Mouse (Mus musculus) forebrain, embryonic 16.5 days (tissue): Measurements from ENCODE around the gene Dcaf4. TPM values are rescaled to one million over a fixed set of nuclear protein-coding genes. Genes with fewer than 3 reads are reported as not detected.
A peak's percentile ranks its signal among the peaks of the same experiment; 100 is the strongest.

Experiments used
- ATAC-seq: fragments of 200-750 bp; cut with Nextera tagmentation; 2 replicates; pipeline ENCODE4 v1.8.0; 2017; ENCODE audit warnings: mild to moderate bottlenecking, moderate library complexity
- H3K27ac ChIP-seq: fragments of 300-500 bp; sonication (generic); 2 replicates; pipeline ENCODE4 v1.5.1; 2014; ENCODE audit warnings: low read length, control low read depth
- H3K27me3 ChIP-seq: fragments of 300-500 bp; sonication (generic); replicated peaks from 2 replicates; pipeline ENCODE4 v1.6.1; 2014; ENCODE audit warnings: low read length; ENCODE audit not compliant: control insufficient read depth, insufficient read depth
- H3K36me3 ChIP-seq: fragments of 300-500 bp; sonication (generic); 2 replicates; pipeline ENCODE4 v1.6.1; 2014; ENCODE audit not compliant: control insufficient read depth, insufficient read depth
- H3K4me1 ChIP-seq: fragments of 300-500 bp; sonication (generic); replicated peaks from 2 replicates; pipeline ENCODE4 v1.6.1; 2014; ENCODE audit warnings: low read length; ENCODE audit not compliant: control insufficient read depth, insufficient read depth
- H3K4me2 ChIP-seq: fragments of 300-500 bp; sonication (generic); 2 replicates; pipeline ENCODE4 v1.6.1; 2014; ENCODE audit warnings: mild to moderate bottlenecking, low read length, control low read depth
- H3K4me3 ChIP-seq: fragments of 300-500 bp; sonication (generic); replicated peaks from 2 replicates; pipeline ENCODE4 v1.5.1; 2014; ENCODE audit warnings: mild to moderate bottlenecking, low read length, control low read depth
- H3K9ac ChIP-seq: fragments of 300-500 bp; sonication (generic); replicated peaks from 2 replicates; pipeline ENCODE4 v1.6.1; 2014; ENCODE audit warnings: low read depth, low read length, control low read depth
- H3K9me3 ChIP-seq: fragments of 300-500 bp; sonication (generic); 2 replicates; pipeline ENCODE4 v1.6.1; 2016; ENCODE audit warnings: low read length; ENCODE audit not compliant: control insufficient read depth
- WGBS: fragments of 180-500 bp; shearing (Covaris S2); extraction: QIAGEN DNeasy Blood & Tissue Kit; methylation state at CpG from one replicate; pipeline ENCODE4 v1.1.7; 2014; 5-methylcytosine and 5-hydroxymethylcytosine counted together
- polyA plus RNA-seq: library from polyadenylated mRNA; unstranded; fragments of >200 nt; fragmentation: Nextera tagmentation; extraction: Ambion mirVana; gene quantifications from 2 replicates; pipeline ENCODE4 v1.2.1, GENCODE M21; 2015

Dcaf4 gene
- polyA plus RNA-seq, 1 experiment from 2014 or later, result 51.1 TPM

- no peak overlapping the region for H3K27ac ChIP-seq
- no peak for ATAC-seq
- H3K9me3 ChIP-seq, result no peaks in the 10 kb centered on the region
- no peak overlapping the region for H3K9ac ChIP-seq
- H3K4me3 ChIP-seq, result no peak overlapping the region
- 0 out of 2 replicates have a peak, but pooled peaks cover 5% of the 10 kb centered on the region for H3K4me1 ChIP-seq
- WGBS, result 82% methylated on average over 6 of the region's 6 CpGs
- H3K36me3 ChIP-seq, result no peaks in the 10 kb centered on the region; the same call in 1 of the 2 replicates
- no peak overlapping the region for H3K4me2 ChIP-seq
- H3K27me3 ChIP-seq, result no peaks in the 10 kb centered on the region
Measured at GRCm38 (mm10) chr12:83527816-83528215, 7.5 kb downstream of the Dcaf4 start.

GRCm38 (mm10) chr12:83528665-83529064 lies 8.4 kb downstream of the Dcaf4 start:
- no peak overlapping the region for H3K4me3 ChIP-seq
- no peak for ATAC-seq
- no peaks in the 10 kb centered on the region; the same call in 1 of the 2 replicates for H3K36me3 ChIP-seq
- H3K9me3 ChIP-seq, result no peaks in the 10 kb centered on the region
- no peak overlapping the region for H3K4me2 ChIP-seq
- H3K4me1 ChIP-seq, result 0 out of 2 replicates have a peak, but pooled peaks cover 4% of the 10 kb centered on the region
- H3K27ac ChIP-seq, result no peak overlapping the region
- H3K27me3 ChIP-seq, result no peaks in the 10 kb centered on the region
- no peak overlapping the region for H3K9ac ChIP-seq
- 97% methylated on average over 5 of the region's 5 CpGs for WGBS

- no peak for ATAC-seq
- H3K9ac ChIP-seq, result no peak overlapping the region
Measured at GRCm38 (mm10) chr12:83531992-83532391, 11.7 kb downstream of the Dcaf4 start.

GRCm38 (mm10) chr12:83532966-83533365 lies 12.7 kb downstream of the Dcaf4 start:
- H3K4me2 ChIP-seq, result no peak overlapping the region
- ATAC-seq, result no peak
- H3K9me3 ChIP-seq, result no peaks in the 10 kb centered on the region
- no peak overlapping the region for H3K4me3 ChIP-seq
- peaks cover 10% of the 10 kb centered on the region for H3K4me1 ChIP-seq
- H3K36me3 ChIP-seq, result peaks cover 2% of the 10 kb centered on the region
- no peak overlapping the region for H3K27ac ChIP-seq
- H3K9ac ChIP-seq, result no peak overlapping the region
- no peaks in the 10 kb centered on the region for H3K27me3 ChIP-seq
- WGBS, result 79% methylated on average over 3 of the region's 3 CpGs

More at GRCm38 (mm10) chr12:83531992-83532391, 11.7 kb downstream of the Dcaf4 start:
- no peaks in the 10 kb centered on the region for H3K27me3 ChIP-seq
- no peaks in the 10 kb centered on the region; the same call in none of the 2 replicates for H3K36me3 ChIP-seq
- H3K27ac ChIP-seq, result no peak overlapping the region
- H3K9me3 ChIP-seq, result no peaks in the 10 kb centered on the region
- H3K4me3 ChIP-seq, result no peak overlapping the region
- H3K4me2 ChIP-seq, result no peak overlapping the region
- 91% methylated on average over 6 of the region's 6 CpGs for WGBS
- H3K4me1 ChIP-seq, result peaks cover 10% of the 10 kb centered on the region

GRCm38 (mm10) chr12:83534190-83534589 lies 13.9 kb downstream of the Dcaf4 start:
- 92% methylated on average over 3 of the region's 3 CpGs for WGBS
- no peak overlapping the region for H3K4me3 ChIP-seq
- H3K27me3 ChIP-seq, result no peaks in the 10 kb centered on the region
- H3K27ac ChIP-seq, result no peak overlapping the region
- no peak overlapping the region for H3K4me2 ChIP-seq
- no peaks in the 10 kb centered on the region for H3K9me3 ChIP-seq
- H3K36me3 ChIP-seq, result peaks cover 7% of the 10 kb centered on the region
- no peak overlapping the region for H3K9ac ChIP-seq
- peaks cover 10% of the 10 kb centered on the region for H3K4me1 ChIP-seq
- ATAC-seq, result no peak

DNA sequence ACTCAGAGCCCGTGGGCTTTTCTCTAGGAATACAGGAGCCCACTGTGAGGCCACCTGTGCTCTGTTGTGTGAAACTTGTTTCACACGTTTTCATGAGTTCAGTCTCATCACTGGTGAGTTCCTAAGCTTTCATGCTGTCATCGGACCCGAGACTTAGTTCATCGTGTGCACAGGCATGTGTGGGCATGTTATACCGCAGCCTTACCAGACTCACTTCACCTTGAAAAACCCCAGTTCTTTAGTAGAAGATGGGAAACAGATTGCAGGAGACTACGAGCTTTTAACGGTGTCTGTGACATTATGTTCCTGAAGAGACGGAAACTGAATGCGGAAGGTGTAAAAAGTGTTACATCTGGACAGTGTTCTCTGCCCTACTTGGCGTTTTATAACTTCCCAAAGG lies 15.2 kb downstream of the Dcaf4 start:
- Histone ChIP-seq H3K27ac (no peak overlapping the region), H3K4me2 (no peak overlapping the region), H3K9ac (no peak overlapping the region), H3K27me3 (no peaks in the 10 kb centered on the region), H3K4me3 (no peak overlapping the region), H3K4me1 (peaks cover 10% of the 10 kb centered on the region), H3K36me3 (peaks cover 13% of the 10 kb centered on the region), H3K9me3 (no peaks in the 10 kb centered on the region)
- ATAC-seq, result no peak
- WGBS, result 86% methylated on average over 11 of the region's 11 CpGs

GRCm38 (mm10) chr12:83536039-83536438 lies 15.8 kb downstream of the Dcaf4 start:
- Histone ChIP-seq H3K4me1 (peaks cover 10% of the 10 kb centered on the region), H3K9ac (no peak overlapping the region), H3K4me2 (no peak overlapping the region), H3K27me3 (no peaks in the 10 kb centered on the region), H3K9me3 (no peaks in the 10 kb centered on the region), H3K36me3 (peaks cover 15% of the 10 kb centered on the region), H3K27ac (peak overlapping the region; percentile 18; the same call in 1 of the 2 replicates), H3K4me3 (no peak overlapping the region)
- WGBS, result 21% methylated on average over 9 of the region's 9 CpGs
- peak; percentile 83 for ATAC-seq

- ATAC-seq, result no peak
- Histone ChIP-seq H3K27me3 (no peaks in the 10 kb centered on the region), H3K4me2 (no peak overlapping the region), H3K4me1 (no peaks in the 10 kb centered on the region), H3K4me3 (no peak overlapping the region), H3K36me3 (peaks cover 32% of the 10 kb centered on the region), H3K27ac (no peak overlapping the region), H3K9ac (no peak overlapping the region), H3K9me3 (no peaks in the 10 kb centered on the region)
- WGBS, result 85% methylated on average over 7 of the region's 7 CpGs
Measured at GRCm38 (mm10) chr12:83543997-83544396, 23.7 kb downstream of the Dcaf4 start.

DNA sequence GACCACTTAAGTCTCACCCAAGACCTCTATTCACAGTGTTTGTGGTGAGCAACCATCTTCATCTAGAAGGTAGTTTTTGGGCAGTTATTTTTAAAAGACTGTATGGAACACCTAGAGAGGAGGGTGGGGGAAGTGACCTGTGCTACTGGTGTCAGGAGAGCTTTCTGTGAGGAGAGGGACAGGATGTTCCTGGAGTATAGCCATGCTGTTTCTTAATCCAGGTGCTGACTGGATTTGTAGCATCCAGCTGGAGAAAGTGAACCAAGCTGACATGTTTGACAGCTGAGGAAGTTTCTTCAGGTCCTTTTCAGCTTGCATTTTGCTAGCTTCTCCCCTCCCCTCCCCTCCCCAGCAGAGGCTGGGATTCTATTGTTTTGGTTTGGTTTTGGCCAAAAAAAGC lies 24.5 kb downstream of the Dcaf4 start:
- Histone ChIP-seq H3K36me3 (peaks cover 24% of the 10 kb centered on the region), H3K9ac (no peak overlapping the region), H3K9me3 (no peaks in the 10 kb centered on the region), H3K4me1 (no peaks in the 10 kb centered on the region), H3K27me3 (no peaks in the 10 kb centered on the region), H3K27ac (no peak overlapping the region), H3K4me2 (no peak overlapping the region), H3K4me3 (no peak overlapping the region)
- ATAC-seq, result no peak

DNA sequence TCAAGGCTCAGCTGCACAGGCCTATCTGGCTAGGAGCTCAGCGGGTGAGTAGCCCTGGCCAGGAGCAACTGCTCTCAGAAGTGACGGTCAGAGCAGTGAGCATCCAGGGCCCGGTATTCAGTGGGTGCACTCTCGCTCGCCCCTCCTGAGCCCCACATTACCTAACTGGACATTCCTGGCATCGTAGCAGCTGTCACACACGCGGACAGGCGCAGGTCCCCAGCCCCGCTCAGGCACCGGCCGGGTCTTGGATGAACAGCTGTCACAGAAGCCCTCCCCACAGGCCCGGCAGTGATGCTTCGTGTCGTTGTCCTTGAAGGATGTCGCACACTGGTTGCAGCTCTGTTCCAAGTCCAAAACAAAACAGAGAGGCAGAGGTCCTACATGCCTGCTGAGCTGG lies 31.0 kb downstream of the Dcaf4 start:
- Histone ChIP-seq H3K4me3 (no peak overlapping the region), H3K27me3 (no peaks in the 10 kb centered on the region), H3K27ac (no peak overlapping the region), H3K4me2 (no peak overlapping the region), H3K36me3 (peaks cover 44% of the 10 kb centered on the region), H3K9ac (no peak overlapping the region), H3K9me3 (no peaks in the 10 kb centered on the region), H3K4me1 (no peaks in the 10 kb centered on the region)
- no peak for ATAC-seq
- WGBS, result 92% methylated on average over 16 of the region's 16 CpGs
